Mouse (Mus musculus) megakaryocyte-erythroid progenitor cell, adult 5-6 weeks (primary cell): ENCODE measurements at regions not wholly inside any gene's neighbourhood (a gene's known extent, or its start where the extent isn't known, plus 50 kb on each side); places are given as distances from the start of the nearest gene placed in this dataset.
"Not testable (repeated sequence)": the region's sequence is repeated elsewhere in the genome, so short reads cannot be mapped to it uniquely, and the experiment has no call there.

ENCODE experiments used
- ATAC-seq: replicated peaks from 2 replicates; pipeline ENCODE4 v1.8.0; 2016; ENCODE audit warnings: mild to moderate bottlenecking, inconsistent platforms; ENCODE audit not compliant: severe bottlenecking, poor library complexity, low FRiP score, low TSS enrichment

- peak; percentile 91 for ATAC-seq
These were observed 636.8 kb upstream of the Olfr1507 start for GRCm38 (mm10) chr14:53132390-53132789.

DNA sequence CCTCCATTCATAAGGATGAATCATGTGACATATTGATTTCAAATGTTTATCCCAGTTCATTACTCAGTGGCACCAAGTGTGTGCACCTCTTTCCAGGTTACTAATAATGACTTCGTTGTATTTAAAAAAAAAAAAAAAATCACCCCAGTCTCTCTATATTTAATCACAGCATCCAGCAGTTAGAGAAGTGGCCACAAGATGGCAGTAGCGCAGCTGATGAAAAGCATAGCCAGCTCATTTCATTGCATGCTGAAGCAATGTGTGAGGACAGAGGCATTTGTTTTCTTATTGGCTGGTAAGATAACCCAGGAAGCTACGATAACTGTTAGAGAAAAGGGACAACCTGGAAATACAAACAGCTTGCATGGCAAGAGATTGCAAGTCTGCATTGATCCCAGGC, 626.2 kb upstream of the Olfr1507 start:
- ATAC-seq: peak; percentile 93

DNA sequence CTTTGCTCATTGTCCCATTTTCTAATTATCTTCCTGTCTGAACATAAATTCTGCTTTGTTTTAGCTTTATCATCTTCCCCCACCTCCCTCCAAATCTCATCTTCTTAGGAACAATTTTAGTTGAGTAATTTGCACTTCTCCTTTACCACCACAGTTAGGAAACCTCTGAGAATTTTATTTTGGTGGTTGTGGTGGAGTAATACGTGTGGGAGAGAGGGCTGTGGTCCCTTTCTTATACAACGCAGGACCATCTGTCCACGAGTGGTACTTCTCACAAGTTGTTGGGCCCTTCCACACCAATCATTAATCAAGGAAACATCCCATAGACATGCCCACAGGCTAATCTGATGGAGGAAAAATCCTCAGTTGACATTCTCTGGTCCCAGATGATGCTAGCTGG, 614.2 kb upstream of the Olfr1507 start:
- ATAC-seq: not testable (repeated sequence)

GRCm38 (mm10) chr14:53101362-53101761, 605.8 kb upstream of the Olfr1507 start:
- ATAC-seq: peak; percentile 84

GRCm38 (mm10) chr14:53090921-53091320, 595.4 kb upstream of the Olfr1507 start:
- 0 out of 2 replicates have a peak, but pooled peaks have one; percentile 55 for ATAC-seq

DNA sequence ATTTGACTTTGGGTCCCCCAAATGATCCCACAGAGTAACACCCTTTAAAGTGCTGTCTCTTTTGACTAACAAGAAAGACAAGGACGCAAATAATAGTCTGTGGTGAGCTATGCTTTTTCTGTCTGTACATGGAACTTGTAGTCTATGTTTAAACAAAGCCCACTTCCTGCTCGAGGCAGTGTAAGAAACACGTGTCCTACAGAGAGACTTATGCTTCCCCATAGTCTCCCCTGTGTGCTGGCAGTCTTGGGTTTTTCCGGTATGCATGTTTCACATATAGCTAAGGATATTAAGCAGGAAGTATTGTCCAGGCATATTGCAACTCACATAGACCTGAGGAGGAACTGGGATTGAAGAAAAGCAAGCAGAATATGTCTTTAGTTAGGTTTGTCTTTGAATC, 586.3 kb upstream of the Olfr1507 start:
- not testable (repeated sequence) for ATAC-seq

- peak; percentile 85 for ATAC-seq
These were observed 585.6 kb upstream of the Olfr1507 start for GRCm38 (mm10) chr14:53081024-53081711.

DNA sequence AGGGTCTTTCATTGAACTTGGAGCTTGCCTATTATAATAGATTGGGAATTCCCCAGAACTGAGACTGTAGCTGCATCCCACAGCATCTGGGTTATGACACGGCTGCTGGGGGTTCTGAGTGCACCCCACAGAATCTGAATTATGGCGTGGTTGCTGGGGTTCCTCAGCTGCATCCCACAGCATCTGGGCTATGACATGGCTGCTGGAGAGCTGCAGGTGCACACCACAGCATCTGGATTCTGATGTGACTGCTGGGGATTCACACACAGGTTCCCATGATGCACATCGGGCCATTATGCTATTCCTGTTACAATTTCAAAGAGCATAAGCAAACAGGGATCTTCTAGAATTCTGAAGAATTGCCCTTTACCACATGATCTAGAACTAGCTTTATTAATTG, 585.0 kb upstream of the Olfr1507 start:
- not testable (repeated sequence) for ATAC-seq

DNA sequence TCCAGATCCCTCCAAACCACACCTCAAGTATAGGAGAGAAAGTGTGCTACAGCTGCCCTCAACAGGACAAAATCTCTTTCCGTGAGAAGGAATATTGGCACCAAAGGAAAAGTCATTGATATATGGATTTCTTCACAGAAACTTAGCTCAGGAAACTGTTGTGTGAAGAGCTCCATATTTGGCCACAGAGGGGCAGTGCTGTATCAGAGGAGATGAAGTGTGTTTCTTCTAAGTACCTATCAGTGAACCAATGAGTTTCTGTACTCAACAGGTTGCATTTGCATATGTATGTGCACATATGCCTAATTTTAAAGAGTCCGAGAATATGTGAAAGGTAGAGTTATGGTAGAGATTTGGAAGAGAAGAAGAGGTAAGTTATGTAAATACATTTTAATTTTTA, 580.4 kb upstream of the Olfr1507 start:
- peak; percentile 91 for ATAC-seq

GRCm38 (mm10) chr14:53073126-53073525, 577.6 kb upstream of the Olfr1507 start:
- ATAC-seq: peak; percentile 86

- ATAC-seq: not testable (repeated sequence)
These were observed 577.0 kb upstream of the Olfr1507 start for GRCm38 (mm10) chr14:53072502-53072901.

DNA sequence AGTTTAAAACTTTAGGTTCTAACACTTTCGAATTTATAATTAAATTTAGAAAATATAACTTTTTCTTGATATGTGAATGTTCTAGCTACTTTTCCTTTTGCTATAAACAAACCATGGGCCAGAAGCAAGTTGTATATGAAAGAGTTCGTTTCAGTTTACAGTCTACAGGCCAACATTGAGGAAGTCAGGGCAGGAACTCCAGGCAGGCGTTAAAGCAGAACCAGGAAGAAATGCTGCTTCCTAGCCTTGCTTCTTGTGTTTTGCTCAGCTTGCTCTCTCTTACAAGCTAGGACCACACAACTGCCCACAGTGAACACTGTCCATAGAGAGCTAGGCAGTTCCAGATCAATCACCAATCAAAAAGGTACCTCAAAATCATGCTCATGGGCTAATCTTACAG, 558.9 kb upstream of the Olfr1507 start:
- ATAC-seq: not testable (repeated sequence)

GRCm38 (mm10) chr14:53053465-53054123, 558.0 kb upstream of the Olfr1507 start:
- ATAC-seq: peak; percentile 57

GRCm38 (mm10) chr14:53047683-53048082, 552.1 kb upstream of the Olfr1507 start:
- peak; percentile 68 for ATAC-seq

- not testable (repeated sequence) for ATAC-seq
These were observed 551.4 kb upstream of the Olfr1507 start for GRCm38 (mm10) chr14:53046975-53047374.

GRCm38 (mm10) chr14:53045331-53045730, 549.8 kb upstream of the Olfr1507 start:
- peak; percentile 79 for ATAC-seq

GRCm38 (mm10) chr14:53044101-53044500, 548.6 kb upstream of the Olfr1507 start:
- ATAC-seq: not testable (repeated sequence)

GRCm38 (mm10) chr14:53042016-53042415, 546.5 kb upstream of the Olfr1507 start:
- ATAC-seq: peak; percentile 97

GRCm38 (mm10) chr14:53039475-53039874, 543.9 kb upstream of the Olfr1507 start:
- not testable (repeated sequence) for ATAC-seq

DNA sequence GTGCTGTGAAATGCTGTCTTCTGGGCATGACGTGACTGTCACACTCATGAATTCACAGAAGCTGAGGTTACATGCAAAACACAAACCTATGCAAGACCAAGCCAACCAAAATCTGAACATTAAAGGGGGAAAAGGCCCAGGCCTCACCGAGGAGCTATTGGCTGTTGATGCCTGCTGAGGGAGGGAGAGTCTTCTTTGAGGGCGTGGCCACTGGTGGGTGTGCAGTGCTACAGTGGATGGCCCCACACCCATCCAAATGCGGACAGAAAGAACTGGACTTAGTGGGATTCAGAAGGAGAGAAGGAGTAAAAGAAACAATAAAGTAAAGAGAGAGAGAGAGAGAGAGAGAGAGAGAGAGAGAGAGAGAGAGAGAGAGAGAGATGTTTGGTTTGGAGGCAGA, 539.4 kb upstream of the Olfr1507 start:
- ATAC-seq: not testable (repeated sequence)

DNA sequence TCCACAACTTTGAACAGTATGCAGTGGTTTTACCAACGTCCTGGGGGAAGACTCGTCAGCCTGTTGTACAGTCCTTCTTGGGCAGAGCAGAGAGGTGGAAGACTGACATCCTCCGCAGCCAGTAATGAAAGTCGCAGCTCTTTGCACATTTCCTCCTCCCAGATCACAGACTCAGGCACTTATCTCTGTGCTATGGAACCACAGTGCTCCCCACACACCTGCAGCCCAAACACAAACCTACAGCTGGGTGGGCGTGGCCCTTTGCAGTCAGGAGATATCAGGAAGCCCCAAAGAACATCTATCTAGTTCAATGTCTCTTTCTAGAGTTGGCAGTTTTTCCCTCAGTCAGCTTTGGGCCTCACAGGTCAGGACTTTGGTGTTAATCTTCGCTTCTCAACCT, 537.7 kb upstream of the Olfr1507 start:
- peak; percentile 71 for ATAC-seq
